Mouse (Mus musculus): ENCODE results near the gene Tbc1d4.

Gene Tbc1d4

DNA sequence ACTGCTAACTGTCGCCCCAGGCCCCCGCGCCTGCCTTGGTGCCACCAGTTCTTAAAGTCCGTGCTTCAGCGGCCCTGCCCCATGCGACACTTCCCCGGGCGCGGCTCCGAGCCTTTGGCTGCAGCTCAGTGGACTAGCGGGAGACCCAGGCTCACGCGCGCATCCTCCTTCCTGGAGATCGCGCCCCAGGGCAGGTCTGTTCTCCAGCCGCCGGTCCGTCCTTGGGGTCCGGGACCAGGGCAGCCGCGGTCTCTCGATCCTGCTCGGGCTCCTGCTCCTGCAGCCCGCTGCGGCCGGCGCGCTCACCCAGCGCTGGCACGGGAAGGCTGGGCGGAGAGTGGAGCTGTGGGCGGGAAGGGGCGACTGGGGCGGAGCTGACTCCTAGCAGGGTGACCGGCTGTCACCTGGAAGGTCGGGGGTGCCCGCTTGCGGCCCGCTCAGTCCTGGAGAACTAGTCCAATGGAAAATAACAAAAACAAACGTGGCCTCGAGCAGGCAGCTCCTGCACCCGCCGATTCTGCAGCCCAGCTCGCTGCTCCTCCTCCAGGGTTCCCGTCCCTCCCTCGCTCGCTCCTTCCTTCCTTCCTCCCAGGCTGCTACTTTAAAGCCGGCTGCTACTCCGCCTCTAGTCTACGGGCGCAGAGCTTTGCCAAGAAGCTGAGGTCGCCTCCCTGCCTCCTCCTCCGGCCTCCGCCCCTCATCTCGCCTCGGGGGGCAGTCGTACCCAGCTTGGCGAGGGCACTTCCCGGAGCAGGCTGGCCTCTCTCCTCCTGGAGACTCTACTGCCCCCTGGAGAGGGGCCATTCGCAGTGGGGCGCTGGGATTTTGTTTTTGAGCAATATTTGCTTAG lies at the start of gene Tbc1d4:
Gene Tbc1d4 (minus strand): TSS at position 673 of the 850 bp plus-strand sequence.
- peak; percentile 68 for DNase-seq (ENCODE audit: low spot score)

DNA sequence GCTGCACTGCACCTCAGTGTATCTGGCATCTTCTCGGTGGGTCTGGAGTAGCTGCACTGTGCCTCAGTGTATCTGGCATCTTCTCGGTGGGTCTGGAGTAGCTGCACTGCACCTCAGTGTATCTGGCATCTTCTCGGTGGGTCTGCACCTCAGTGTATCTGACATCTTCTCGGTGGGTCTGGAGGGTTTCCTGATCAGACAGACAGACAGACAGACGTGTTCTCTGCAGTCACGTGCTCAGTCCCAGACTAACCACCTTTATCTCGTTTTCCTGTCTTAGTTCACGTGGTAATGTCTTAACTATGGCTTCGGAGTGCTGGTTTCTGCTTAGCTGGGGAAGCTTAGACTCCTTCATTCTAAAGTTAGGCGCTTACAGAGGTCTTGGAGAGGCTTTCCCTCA lies 47.3 kb upstream of the Tbc1d4 start:
- DNase-seq (ENCODE audit: low spot score), result no peak

DNA sequence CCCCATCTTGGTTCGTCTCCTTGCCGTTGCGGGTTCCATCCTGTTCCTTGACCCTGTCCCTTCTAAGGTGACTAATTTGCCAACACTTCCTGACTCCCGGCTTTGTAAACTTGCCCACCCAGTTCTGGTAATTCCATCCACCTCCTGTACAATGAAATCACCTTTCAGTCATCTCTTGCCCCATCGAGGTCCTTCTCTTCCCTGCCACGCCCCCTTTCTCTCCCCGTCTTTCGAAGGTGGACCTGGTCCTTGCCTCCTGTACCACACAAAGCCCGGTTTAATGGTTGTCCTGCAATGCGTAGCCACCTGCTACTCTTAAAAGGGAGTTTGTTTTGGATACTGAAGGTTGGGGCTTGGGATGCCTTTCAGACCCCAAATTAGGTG lies 45.5 kb upstream of the Tbc1d4 start:
- DNase-seq (ENCODE audit: low spot score), result no peak

DNA sequence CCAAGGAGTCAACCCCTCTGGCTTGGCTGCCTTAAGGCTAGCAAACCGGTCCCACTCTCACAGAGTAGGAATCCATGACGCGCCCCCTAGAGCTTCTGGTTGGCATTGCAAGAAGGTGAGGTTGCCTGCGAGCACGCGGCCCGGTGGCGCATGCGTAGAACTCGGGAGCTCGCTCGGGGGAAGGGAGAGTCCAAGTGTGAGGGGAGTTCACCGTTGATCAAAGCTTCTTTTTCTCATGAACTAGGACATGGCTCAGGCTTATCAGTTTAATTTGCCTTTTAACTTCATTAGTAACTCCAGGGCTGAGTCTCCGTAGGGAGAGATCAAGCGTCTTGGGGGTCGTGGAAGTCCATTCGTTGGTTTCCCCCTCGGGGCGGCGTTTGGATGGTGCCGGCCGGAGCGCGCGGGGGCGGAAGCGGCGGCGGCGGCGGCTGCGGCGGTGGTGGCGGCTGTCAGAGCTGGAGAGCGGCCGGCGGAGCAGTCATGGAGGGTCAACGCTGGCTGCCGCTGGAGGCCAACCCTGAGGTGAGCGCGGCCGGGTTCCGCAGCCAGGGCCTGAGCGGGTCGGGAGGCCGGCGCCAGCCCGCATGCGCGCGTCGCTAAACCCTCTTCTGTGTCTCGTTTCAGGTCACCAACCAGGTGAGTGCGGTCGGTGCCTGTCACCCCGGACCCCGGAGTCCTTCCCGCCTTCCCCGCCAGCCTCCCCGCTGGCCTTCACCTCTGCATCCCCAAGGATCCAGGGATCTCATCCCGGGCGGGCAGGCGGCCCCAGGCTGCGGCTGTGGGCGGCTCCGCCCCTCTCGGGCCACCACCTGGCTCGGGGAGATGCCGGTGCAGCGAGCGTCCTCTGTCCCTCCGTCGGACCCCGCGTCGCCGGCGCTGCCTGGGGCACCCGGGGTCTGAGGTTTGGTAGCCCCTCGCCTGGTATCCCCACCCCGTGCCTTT lies 44.9 kb upstream of the Tbc1d4 start, which contains the start of gene Uchl3:
Gene Uchl3 (plus strand): TSS at position 387 of the 945 bp plus-strand sequence.
- DNase-seq (ENCODE audit: low spot score), result peak; percentile 99

DNA sequence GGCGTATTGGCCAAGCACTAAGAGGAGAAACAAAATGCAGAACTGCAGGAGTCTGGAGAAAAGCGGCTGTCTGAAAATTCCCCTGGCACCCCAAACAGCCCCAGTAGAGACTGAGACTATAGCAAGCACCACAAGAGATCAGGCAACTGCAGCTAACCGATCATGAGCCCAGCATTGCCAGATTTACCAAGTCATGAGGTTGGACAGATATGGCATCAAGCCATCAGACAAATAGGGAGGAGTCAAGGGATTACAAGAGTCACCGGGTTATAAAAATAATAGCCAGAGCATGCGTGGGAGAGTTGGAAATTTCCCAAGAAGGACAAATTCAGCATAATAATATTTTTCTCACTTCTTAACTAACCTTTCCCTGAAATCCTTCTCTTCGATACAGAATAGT lies 43.6 kb upstream of the Tbc1d4 start:
- no peak for DNase-seq (ENCODE audit: low spot score)

DNA sequence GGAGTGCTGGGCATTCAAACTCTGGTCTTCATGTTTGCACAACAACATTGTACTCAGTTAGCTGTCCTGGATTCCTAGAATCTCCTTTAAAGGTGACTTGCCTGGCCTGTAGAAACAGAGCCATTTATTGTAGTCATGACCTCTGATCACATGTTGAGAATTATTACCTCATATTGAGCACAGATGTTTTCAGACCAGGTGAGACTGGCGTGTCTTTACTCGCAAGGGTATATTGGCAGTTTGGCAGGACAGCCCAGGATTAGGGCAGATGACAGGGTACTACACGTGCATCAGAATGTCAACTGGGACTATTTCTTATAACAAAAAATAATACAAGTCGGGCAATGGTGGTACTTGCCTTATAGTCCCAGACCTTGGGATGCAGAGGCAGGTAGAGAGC lies 41.6 kb upstream of the Tbc1d4 start:
- no peak for DNase-seq (ENCODE audit: low spot score)

DNA sequence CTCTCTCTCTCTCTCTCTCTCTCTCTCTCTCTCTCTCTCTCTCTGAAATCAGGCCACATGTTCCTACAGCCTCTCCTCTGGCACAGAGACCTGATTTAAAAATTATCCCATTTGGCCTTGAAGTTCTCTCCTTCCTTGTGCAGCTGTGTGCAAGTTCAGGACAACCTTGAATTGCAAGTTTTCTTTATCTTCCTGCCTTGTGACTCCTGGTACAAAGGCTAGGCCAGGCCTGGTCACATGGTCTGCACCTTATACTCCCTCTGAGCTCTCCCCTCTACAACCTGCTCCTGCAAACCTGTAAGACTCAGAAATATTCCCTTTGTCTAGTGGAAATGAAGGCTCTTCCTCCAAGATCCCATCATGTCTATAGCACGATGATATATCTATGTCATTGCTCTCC lies 36.0 kb upstream of the Tbc1d4 start:
- DNase-seq (ENCODE audit: low spot score), result no peak

DNA sequence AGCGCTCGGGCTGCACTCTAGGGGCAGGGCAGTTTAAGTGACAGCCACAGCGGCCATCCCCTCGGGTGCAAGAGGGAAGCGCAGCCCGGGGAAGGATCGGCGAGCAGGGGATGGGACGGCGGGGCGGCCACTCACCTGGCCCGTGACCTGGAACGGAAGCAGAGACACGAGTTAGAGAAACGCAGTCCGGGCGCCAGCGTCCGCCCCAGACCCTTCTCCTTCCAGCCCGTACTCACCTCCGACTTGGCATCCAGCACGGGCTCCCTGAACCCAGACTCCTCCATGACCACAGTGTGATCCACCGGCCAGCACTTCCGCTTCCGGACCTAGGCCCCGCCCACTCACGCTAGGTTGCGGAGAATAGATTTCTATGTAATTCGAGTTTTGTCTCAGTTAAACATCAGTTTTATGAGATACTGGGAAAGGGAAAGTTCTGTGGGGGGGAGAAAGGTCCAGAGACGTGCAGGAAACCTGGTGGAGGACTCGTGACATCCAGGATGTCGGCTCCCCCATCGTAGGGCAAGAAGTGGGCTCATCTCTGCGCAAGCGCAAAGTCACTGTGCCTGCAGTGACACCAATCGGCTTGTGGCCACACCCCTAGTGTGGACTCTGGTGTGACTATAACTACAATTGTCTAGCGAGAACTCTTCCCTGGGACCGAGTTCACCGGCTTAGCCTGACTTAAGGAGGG lies 31.3 kb upstream of the Tbc1d4 start, which contains the start of gene Commd6:
Gene Commd6 (minus strand): TSS at position 534 of the 691 bp plus-strand sequence.
- peak; percentile 75 for DNase-seq (ENCODE audit: low spot score)

DNA sequence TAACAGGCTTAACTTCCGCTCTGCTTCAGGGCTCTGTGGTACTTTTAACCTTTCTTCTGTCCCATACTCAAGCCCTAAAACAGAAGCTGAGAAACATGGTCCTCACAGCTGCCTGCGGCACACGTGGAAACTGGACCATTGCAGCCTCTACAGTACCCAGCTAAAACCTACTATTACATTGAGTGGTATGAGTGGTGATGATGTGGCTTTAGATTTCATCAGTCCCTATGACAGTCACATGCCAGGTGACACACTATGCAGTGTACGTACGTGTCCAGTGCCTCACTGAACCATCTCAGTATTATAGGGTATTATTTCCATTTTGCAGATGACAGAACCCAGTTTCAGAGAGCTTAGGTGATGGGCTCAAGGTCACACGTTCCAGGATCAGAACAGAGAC lies 28.4 kb upstream of the Tbc1d4 start:
- no peak for DNase-seq (ENCODE audit: low spot score)

DNA sequence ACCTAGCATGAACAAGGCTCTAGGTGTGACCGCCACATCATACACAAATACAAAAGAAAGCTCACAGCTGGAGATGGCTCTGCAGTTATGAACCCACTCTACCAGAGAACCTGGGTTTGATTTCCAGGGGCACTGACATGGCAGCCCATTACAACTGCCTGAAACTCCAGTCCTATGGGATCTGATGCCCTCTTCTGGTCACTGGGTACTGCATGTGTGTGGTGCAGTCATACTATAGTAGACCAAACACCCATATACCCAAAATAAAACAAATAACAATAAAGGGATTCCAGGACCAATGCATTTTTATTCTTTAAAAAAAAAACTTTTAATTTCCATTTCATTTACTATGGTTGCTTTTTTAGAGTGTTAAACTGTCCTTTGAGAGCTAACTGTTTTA lies 26.8 kb upstream of the Tbc1d4 start:
- DNase-seq (ENCODE audit: low spot score), result no peak

DNA sequence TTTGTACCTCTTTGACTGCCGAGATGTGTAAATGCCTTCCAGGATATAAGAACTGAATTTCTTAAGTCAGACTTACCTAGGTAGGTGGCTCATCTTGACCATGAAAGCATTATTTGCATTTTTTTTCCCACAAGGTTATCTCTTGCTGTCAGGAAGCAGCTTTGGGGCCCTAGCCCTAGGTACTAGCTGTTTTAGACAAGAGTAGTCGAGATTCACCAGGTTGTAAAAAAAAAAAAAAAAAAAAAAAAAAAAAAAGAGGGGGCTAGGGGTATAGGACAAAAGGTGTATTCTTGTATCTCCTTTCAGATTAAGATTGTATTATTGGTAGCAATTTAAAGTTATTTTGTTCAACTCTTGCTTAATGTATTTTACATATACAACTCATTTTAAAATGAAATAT lies 21.6 kb upstream of the Tbc1d4 start:
- DNase-seq (ENCODE audit: low spot score), result no peak

DNA sequence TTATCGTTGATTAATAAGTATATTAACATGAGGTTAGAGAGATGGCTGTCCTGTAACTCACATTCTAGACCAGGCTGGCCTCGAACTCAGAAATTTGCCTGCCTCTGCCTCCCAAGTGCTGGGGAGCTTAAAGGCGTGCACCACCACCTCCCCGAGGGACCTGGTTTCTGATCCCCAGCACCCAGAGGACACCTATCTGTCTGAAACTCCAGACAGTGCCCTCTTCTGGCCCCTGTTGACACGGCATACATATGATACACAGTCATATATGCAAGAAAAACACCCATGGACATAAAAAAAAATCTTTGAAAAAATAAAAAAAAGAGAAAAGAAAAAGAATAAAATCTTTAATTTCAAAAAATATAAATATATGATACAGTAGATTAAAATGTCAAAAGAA lies 8.7 kb upstream of the Tbc1d4 start:
- no peak for DNase-seq (ENCODE audit: low spot score)

DNA sequence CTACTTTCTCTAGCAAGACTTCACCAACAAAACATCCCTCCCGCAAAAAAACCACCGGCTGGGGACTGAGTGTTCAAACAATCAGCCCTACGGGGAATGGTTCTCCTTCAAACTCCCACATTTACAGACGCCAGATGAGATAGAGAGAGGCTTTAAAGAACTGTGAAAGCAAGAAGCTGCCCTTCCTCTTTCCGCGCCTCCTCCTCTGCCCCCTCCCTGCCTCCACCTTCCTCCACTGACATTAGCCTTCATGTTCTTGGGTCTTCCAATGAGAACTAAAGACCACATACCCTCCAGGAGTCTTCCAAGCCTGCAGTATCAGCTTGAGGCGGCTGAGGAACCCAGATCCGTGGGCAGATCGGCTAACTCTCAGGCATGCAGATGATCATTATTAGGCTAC lies 7.2 kb upstream of the Tbc1d4 start:
- no peak for DNase-seq (ENCODE audit: low spot score)

DNA sequence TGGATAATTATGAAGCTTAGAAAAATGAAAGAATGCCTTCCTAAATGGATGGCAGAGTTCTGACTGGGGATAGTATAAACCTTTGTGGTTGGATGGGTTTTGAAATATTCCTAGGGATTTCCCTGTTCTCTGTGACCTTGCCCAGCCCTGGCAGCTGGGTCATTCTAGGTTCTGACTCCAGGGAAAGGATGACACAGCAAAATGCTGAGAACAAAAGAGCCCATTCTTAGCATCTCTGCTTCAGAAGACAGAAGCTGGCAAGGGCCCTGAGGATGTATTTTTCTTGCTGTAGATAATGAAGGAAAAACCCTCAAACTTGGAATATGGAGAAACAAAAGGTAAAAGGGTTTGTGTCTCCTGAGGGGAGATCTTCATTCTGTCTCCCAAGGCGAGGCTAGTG lies 4.2 kb upstream of the Tbc1d4 start:
- DNase-seq (ENCODE audit: low spot score), result no peak

DNA sequence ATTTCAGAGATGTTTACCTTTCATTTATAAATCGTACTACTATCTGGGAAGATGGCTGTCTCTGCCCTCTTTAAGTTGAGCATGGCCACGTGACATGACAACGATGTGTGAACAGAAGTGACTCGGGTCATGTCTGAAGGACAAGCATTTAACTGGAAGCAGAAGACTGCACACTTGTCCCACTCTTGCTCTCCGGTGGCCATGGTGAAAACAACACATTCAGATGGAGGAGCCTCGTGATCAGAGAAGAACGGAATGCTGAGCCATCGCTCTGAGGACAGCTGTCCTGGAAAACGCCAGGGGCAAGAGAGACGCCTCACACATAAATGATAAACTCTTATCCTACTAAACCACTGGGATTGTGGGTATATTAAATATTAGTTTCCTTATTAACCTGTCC lies 1.7 kb upstream of the Tbc1d4 start:
- DNase-seq (ENCODE audit: low spot score), result no peak

DNA sequence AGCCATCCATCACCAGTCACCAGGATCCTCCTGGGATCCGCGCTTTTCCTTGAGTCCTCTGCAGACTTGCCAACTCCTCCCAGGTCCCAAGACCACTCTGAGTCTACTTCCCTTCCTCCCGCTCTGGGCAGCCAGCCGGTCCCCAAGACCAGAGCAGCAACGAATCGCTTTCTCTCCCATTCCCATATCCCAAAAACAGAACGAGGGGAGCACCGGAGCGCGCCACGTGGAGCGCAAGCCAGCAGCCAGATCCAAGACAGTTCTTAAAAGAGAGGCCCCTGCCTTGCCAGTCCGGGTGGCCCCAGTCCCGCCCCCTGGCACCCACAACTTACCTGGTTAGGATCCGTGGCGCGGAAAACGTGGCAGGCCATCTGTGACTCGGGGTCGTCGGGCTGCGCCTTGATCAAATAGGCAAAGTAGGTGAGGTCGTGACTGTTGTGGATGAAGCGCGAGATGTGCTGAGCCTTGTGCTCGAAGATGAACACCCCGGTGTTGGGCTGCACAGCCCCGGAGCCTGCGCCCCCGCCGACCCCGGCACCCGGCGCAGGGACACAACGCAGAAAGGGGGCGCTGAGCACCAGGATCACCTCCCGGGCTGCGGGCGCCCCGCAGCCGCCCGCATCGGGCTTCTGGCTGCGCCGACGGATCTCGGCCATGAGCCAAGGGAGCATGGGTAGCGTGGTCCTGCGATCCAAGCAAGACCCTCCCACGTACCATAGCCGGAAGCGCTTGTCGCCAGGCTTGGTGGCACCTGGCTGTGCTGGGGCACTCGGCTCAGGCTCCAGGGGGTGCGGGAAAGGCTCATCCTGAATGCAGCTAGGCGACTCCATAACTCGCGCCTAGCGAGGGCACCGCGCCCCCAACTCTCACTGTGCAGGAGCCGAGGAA lies 1.1 kb downstream of the Tbc1d4 start:
- peak; percentile 24 for DNase-seq (ENCODE audit: low spot score)

DNA sequence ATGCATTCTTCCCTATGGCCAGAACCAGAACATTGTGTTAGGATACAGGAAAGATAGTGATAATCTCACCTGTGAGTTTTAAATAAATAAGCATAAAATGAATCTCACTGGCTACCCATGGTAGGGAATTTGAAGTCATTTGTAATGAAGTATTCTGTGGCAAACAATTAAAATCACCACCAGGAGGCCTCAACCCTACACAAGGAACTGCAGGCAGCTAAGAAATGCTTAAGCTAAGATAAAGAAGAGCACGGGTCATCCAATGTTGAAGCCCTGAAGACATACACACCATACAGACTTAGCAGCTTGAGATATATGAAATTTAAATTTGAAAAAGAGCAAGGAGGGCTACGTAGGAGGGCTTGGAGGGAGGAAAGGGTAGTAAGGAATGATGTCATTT lies 3.1 kb downstream of the Tbc1d4 start:
- no peak for DNase-seq (ENCODE audit: low spot score)

DNA sequence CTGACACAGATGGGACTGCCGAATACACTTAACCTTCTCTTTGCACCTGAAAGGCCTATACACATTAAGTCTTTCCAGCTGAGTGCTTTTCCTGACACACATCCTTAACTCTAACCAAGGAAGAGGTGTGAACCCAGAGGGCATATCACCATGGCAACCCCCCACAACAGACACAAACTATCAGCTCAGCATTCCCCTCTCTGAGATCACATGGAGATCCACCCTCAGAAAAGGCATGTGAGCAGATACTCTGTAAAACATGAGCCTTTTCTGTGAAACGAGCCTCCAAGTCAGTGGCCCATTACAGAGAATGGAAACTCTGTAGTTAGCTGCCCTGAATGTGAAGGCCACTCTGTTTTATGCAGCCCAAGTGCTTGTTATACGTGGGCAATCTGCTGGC lies 6.1 kb downstream of the Tbc1d4 start:
- DNase-seq (ENCODE audit: low spot score), result no peak

DNA sequence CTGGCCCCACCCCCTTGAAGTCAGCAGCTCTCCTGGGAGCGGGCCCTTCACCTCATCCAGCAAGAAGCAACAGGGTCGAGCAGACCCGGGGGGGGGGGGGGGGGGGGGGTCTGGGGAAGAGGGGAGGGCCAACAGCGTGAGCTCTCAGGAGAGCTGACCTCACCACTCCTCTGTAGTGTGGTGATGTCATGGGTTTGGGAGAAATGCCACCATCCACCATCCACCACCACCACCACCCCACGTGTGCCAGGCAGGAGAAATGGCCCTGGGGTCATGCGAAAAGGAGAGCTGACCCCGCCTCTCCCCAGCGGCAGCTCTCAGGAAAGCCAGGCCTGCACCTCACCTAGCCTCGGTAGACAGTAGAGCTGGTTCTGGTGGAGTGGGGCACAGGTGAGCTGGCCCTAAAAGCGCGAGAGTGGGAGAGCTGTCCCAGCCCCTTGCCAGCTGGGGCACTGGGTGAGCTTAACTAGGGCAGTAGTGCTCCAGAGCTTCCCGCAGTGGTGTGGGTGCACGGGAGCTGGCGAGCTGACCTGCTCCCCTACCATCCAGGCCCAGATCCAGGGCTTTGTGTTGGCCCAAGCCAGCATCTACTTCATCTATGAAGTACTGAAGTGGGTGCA lies 11.8 kb downstream of the Tbc1d4 start:
- no peak for DNase-seq (ENCODE audit: low spot score)

DNA sequence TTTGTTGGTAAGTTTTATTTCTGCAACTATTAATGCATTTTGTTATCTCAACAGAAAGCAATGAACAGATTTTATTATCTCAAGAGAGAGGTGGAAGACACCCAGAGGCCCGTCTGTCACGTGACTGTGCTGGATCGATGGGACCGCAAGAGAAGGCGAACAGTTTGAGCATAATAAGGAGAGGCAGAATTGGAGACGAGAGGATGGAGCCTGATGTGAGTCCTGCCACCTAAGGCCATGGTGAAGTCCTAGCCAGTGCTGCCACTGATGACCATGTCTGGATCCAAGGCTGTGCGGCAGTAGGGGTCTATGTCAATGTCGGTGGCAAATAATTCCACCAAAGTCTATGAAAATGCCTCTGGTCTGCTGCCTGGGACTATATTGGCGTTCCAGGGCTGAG lies 12.3 kb downstream of the Tbc1d4 start:
- DNase-seq (ENCODE audit: low spot score), result no peak

Measured in ovary, postnatal 10 days (tissue).